Mouse (Mus musculus): ENCODE measurements around the gene Gal. TPM values are rescaled to one million over a fixed set of nuclear protein-coding genes. Genes with fewer than 3 reads are reported as not detected.

Gal gene
- total RNA-seq, 2 experiments from 2014 or later: not detected

DNA sequence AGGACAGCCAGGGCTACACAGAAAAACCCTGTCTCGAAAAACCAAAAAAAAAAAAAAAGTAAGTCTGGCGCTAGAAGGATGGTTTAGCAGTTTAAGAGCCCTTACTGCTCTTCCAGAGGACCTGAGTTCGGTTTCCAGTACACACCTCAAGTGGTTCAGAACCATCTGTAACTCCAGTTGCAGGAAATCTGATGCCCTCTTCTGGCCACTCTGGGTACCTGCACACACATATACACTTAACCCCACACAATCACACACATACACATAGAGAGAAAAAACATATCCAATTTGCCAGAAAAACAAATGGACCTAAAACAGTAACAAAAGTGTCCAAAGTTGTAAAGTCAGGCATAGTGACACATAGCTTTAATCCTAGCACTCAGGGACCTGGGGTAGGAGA lies 49.3 kb downstream of the Gal start:
- no peak for ATAC-seq (replicated peaks; ENCODE audit: low FRiP score, poor library complexity, severe bottlenecking)

DNA sequence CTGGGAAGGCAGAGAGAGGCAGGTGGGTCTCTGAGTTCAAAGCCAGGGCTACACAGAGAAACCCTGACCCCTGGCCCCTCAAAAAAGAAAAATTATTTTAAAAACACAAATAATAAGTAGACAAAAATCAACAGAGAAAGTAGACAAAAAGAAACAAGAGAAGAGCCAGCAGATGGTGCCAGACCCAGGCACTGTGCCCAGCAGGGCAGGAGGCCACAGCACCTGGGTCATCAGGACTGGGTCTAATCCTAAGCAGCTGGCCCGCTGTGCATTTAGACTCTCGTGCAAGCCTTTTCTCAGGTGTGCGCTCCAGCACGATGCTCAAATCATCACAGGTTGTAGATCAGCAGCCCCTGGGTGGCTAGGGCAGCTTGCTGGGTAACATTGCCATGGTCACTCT lies 50.8 kb downstream of the Gal start:
- no peak for ATAC-seq (replicated peaks; ENCODE audit: low FRiP score, poor library complexity, severe bottlenecking)

Other genes with a start within 250 kb of the Gal start
- gene Mrpl21, start 131.6 kb downstream of the Gal start, total RNA-seq (2015; ENCODE audit: low replicate concordance): 10.0 and 13.1 TPM in 2 replicates
- 7.2 and 18.3 TPM in 2 replicates for gene Mrpl21, start 131.6 kb downstream of the Gal start, total RNA-seq (2017; ENCODE audit: low replicate concordance)
- gene Ighmbp2, start 131.5 kb downstream of the Gal start, total RNA-seq (2015; ENCODE audit: low replicate concordance): 0.63 TPM in 1 of 2 replicates, not detected in the other
- 0.70 and 2.2 TPM in 2 replicates for gene Ighmbp2, start 131.5 kb downstream of the Gal start, total RNA-seq (2017; ENCODE audit: low replicate concordance)
- gene Cpt1a, start 92.2 kb downstream of the Gal start, total RNA-seq (2015; ENCODE audit: low replicate concordance): 11.0 and 15.0 TPM in 2 replicates
- 11.4 and 19.5 TPM in 2 replicates for gene Cpt1a, start 92.2 kb downstream of the Gal start, total RNA-seq (2017; ENCODE audit: low replicate concordance)
- gene Tesmin, start 25.7 kb downstream of the Gal start, total RNA-seq (2015; ENCODE audit: low replicate concordance): 0.63 TPM in 1 of 2 replicates, not detected in the other
- gene Tesmin, start 25.7 kb downstream of the Gal start, total RNA-seq (2017; ENCODE audit: low replicate concordance): not detected in 2 replicates
- gene Ppp6r3, start 161.2 kb upstream of the Gal start, total RNA-seq (2015; ENCODE audit: low replicate concordance): 44.9 and 51.7 TPM in 2 replicates
- 65.2 and 83.5 TPM in 2 replicates for gene Ppp6r3, start 161.2 kb upstream of the Gal start, total RNA-seq (2017; ENCODE audit: low replicate concordance)

Measured in erythroblast, adult 5-6 weeks (primary cell).